Mouse (Mus musculus) embryonic fibroblast, embryonic 13.5 days (primary cell): ENCODE measurements at regions not wholly inside any gene's neighbourhood (a gene's known extent, or its start where the extent isn't known, plus 50 kb on each side); places are given as distances from the start of the nearest gene placed in this dataset.

Source experiments
- CTCF ChIP-seq: IDR thresholded peaks from 2 replicates; pipeline ENCODE4 v1.5.1; 2011; ENCODE audit warnings: mild to moderate bottlenecking, control low read depth, low read length, moderate library complexity, borderline replicate concordance; ENCODE audit not compliant: insufficient read depth
- POLR2A ChIP-seq: IDR thresholded peaks from 2 replicates; pipeline ENCODE4 v1.6.1; 2011; ENCODE audit warnings: low read depth, mild to moderate bottlenecking, control low read depth, low read length, moderate library complexity

DNA sequence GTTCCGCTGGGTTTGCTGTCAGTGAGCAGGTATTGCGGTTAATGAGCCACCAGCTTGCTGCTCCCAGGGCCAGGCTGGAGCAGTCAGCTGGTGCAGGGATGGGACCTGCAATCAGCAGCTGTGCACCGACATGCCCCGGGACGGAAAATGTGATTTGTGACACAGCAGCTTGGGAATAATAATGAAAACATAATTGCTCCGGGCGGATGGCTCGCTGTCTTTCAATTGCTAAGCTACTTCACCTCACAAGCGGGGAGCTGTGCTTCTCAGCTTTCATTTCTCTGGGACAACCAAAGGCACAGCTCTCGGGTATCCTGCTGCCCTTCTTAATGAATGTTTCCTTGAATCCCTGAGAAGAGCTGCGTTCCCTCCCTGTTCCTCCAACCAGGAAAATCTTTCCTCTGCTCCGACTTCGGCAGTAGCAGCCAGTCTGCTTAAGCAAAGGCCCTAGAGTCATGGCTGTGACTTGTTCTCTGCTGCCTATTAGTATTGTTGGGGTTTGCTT lies 235.3 kb upstream of the A1bg start:
- TF ChIP-seq CTCF (no peak), POLR2A (no peak)
